Mouse (Mus musculus) lung, embryonic 16.5 days (tissue): Measurements from ENCODE around the gene Myo6. TPM values are rescaled to one million over a fixed set of nuclear protein-coding genes. Genes with fewer than 3 reads are reported as not detected.

Experiments
- ATAC-seq: fragments of 200-750 bp; cut with Nextera tagmentation; 2 replicates; pipeline ENCODE4 v1.8.0; 2017; ENCODE audit warnings: low read depth, mild to moderate bottlenecking, moderate library complexity
- H3K27ac ChIP-seq: fragments of 300-500 bp; sonication (generic); 2 replicates; pipeline ENCODE4 v1.5.1; 2014; ENCODE audit warnings: mild to moderate bottlenecking, control low read depth, low read length
- H3K27me3 ChIP-seq: fragments of 300-500 bp; sonication (generic); 2 replicates; pipeline ENCODE4 v1.6.1; 2014; ENCODE audit warnings: low read depth, low read length, mixed read lengths; ENCODE audit not compliant: control insufficient read depth, insufficient read depth
- H3K36me3 ChIP-seq: fragments of 300-500 bp; sonication (generic); 2 replicates; pipeline ENCODE4 v1.6.1; 2014; ENCODE audit warnings: low read length; ENCODE audit not compliant: control insufficient read depth, insufficient read depth
- H3K4me1 ChIP-seq: fragments of 300-500 bp; sonication (generic); replicated peaks from 2 replicates; pipeline ENCODE4 v1.6.1; 2014; ENCODE audit warnings: low read length, mixed read lengths; ENCODE audit not compliant: control insufficient read depth, insufficient read depth
- H3K4me2 ChIP-seq: fragments of 300-500 bp; sonication (generic); 2 replicates; pipeline ENCODE4 v1.6.1; 2014; ENCODE audit warnings: low read depth, low read length, control low read depth
- H3K4me3 ChIP-seq: fragments of 300-500 bp; sonication (generic); 2 replicates; pipeline ENCODE4 v1.5.1; 2014; ENCODE audit warnings: mild to moderate bottlenecking, low read length, control low read depth
- H3K9ac ChIP-seq: fragments of 300-500 bp; sonication (generic); 2 replicates; pipeline ENCODE4 v1.6.1; 2014; ENCODE audit warnings: low read length, control low read depth
- H3K9me3 ChIP-seq: fragments of 300-500 bp; sonication (generic); 2 replicates; pipeline ENCODE4 v1.6.1; 2016; ENCODE audit warnings: low read length; ENCODE audit not compliant: control insufficient read depth
- WGBS: fragments of 180-500 bp; shearing (Covaris S2); extraction: QIAGEN DNeasy Blood & Tissue Kit; methylation state at CpG from one replicate; pipeline ENCODE4 v1.1.7; 2014; 5-methylcytosine and 5-hydroxymethylcytosine counted together
- polyA plus RNA-seq: library from polyadenylated mRNA; unstranded; fragments of >200 nt; fragmentation: Nextera tagmentation; extraction: Ambion mirVana; gene quantifications from 2 replicates; pipeline ENCODE4 v1.2.1, GENCODE M21; 2015

Myo6 gene
- polyA plus RNA-seq, 1 experiment from 2014 or later = 27.9 TPM

DNA sequence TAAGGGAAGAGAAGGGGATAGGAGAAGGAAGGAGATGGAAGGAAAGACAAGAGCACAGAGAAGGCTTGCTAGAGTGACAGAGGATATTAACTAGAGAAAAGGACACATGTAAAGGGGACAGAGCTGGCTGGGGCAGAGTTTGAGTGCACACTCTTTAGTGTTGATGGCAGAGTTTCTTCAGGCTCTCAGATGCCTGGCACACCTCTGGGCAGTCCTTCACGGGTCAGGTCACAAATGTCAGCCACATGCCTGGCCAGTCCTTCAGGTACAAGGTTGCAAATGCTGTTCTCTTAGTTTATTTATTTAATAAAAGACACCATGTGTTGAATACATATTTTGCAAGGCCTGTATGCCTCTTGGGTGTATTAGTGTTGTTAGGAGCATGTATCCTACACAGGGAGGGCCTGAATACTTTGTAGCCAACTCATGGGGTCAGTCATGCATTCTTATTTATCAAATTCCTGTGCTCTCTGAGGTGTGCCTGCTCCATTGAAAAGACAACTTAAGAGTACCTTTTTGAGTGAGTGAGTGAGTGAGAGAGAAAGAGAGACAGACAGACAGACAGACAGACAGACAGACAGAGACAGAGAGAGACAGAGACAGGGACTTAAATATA is 72.5 kb downstream of the Myo6 start:
- Histone ChIP-seq H3K27me3 (no peaks in the 10 kb centered on the region), H3K36me3 (0 out of 2 replicates have a peak, but pooled peaks cover 2% of the 10 kb centered on the region), H3K4me1 (no peaks in the 10 kb centered on the region), H3K4me3 (no peak overlapping the region), H3K9me3 (peaks cover 6% of the 10 kb centered on the region), H3K27ac (no peak overlapping the region), H3K9ac (no peak overlapping the region), H3K4me2 (no peak overlapping the region)
- no peak for ATAC-seq
- WGBS = 75% methylated on average over 1 of the region's 1 CpGs

DNA sequence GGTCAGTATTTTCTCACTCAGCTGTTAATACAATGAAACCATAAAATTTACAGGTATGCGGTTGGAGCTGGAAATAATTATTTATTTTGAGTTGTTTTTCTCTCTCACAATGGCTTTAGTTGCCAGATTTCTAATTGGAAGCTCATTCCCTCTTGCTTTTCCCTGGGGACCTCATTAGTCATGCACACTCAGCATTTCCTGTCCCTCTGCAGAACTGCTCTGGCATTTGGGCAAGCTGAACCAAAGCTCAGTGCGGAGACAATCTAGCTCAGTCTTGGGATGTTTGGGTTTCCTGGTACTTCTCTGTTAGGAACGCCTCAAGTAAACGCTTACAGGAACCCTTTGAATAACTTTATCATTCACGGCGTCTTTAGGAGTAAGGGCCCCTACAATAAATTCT is 76.9 kb downstream of the Myo6 start:
- Histone ChIP-seq H3K27me3 (no peaks in the 10 kb centered on the region), H3K36me3 (0 out of 2 replicates have a peak, but pooled peaks cover 2% of the 10 kb centered on the region), H3K4me1 (no peaks in the 10 kb centered on the region), H3K9ac (no peak overlapping the region), H3K27ac (no peak overlapping the region), H3K9me3 (peaks cover 6% of the 10 kb centered on the region), H3K4me3 (no peak overlapping the region), H3K4me2 (no peak overlapping the region)
- WGBS = 63% methylated on average over 6 of the region's 6 CpGs
- ATAC-seq = no peak

DNA sequence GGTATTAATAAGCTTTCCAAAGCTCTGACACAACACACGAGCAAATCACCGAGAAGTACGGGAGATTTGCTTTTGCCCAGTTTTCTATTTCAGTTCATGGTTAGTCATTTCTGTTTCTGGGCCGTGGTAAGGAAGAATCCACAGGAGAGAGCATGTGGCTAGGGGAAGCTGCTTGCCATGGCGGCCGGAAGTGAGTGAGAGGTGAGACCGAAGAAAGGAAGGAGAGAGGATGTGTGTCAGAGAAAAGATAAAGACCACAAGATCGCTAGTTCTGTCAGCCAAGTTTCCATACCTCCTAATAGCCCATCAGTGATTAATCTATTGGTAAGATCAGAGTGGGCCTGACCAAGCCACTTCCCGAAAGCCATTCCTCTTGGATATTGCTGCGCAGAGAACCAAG is 87.3 kb downstream of the Myo6 start:
- Histone ChIP-seq H3K4me1 (no peaks in the 10 kb centered on the region), H3K4me3 (no peak overlapping the region)
- no peak for ATAC-seq

DNA sequence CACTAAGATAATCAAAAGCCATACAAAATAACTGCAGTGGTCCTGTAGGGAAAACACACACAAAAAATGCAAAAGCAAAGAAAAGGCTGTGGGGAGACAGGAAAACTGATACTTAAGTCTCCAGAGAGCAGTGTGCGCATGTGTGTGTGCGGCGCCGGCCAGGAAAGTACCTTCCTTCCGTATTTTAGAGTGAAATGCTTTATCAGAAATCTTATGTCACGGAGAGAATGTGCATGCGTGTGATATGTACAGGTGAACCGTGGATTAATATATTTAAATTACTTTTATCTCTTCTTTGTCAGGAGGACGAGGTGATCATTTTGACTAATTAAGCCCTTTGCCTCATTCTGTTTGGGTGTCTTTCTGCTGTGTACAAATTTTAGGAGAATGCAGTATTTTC is 88.4 kb downstream of the Myo6 start:
- Histone ChIP-seq H3K4me3 (no peak overlapping the region), H3K9me3 (no peaks in the 10 kb centered on the region), H3K9ac (no peak overlapping the region), H3K27ac (no peak overlapping the region), H3K4me2 (no peak overlapping the region), H3K27me3 (no peaks in the 10 kb centered on the region), H3K4me1 (no peaks in the 10 kb centered on the region), H3K36me3 (no peaks in the 10 kb centered on the region)
- no peak for ATAC-seq
- 91% methylated on average over 9 of the region's 9 CpGs for WGBS

More for the DNA sequence above, 87.3 kb downstream of the Myo6 start:
- no peak overlapping the region for H3K27ac ChIP-seq
- no peaks in the 10 kb centered on the region for H3K27me3 ChIP-seq
- no peaks in the 10 kb centered on the region for H3K36me3 ChIP-seq
- WGBS = 77% methylated on average over 10 of the region's 10 CpGs
- no peak overlapping the region for H3K9ac ChIP-seq
- H3K9me3 ChIP-seq = no peaks in the 10 kb centered on the region
- no peak overlapping the region for H3K4me2 ChIP-seq

DNA sequence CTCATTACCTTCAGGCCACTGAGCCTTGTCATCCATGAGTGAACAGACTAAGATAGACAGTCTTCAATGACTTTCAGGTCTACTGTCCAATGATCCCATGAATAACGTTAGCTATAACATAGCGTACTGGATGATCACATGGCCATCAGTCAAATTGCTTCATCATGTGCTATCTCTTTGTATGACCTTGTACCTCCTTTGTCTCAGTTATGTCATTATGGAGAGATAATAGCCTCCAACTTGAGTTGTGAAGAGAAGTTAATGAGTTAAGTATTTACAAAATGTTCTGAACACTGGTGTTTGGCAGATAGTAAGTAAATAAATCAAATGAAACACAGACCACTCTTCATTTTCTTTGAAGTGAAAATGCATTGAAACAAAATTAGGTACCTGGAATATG is 91.7 kb downstream of the Myo6 start:
- Histone ChIP-seq H3K4me3 (no peak overlapping the region), H3K4me2 (no peak overlapping the region), H3K27me3 (no peaks in the 10 kb centered on the region), H3K9ac (no peak overlapping the region), H3K27ac (no peak overlapping the region), H3K36me3 (no peaks in the 10 kb centered on the region), H3K4me1 (no peaks in the 10 kb centered on the region), H3K9me3 (no peaks in the 10 kb centered on the region)
- 67% methylated on average over 2 of the region's 2 CpGs for WGBS
- no peak for ATAC-seq

DNA sequence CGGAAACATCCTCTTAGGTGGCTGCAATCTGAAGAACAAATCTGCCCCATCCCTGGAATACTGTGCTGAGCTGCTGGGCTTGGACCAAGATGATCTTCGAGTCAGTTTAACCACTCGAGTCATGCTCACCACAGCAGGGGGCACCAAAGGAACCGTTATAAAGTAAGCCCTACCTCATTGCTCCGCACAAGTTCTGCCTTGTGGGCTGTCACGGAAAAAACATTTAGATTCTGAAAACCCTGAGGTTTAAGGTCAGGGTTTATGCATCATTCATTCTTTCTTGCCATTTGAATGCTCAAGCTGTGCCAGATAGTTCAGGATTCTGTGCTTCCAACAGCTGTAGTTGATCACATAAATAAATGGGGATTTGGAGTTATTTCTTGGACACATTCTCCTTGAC is 93.6 kb downstream of the Myo6 start:
- peak; percentile 88 for ATAC-seq

DNA sequence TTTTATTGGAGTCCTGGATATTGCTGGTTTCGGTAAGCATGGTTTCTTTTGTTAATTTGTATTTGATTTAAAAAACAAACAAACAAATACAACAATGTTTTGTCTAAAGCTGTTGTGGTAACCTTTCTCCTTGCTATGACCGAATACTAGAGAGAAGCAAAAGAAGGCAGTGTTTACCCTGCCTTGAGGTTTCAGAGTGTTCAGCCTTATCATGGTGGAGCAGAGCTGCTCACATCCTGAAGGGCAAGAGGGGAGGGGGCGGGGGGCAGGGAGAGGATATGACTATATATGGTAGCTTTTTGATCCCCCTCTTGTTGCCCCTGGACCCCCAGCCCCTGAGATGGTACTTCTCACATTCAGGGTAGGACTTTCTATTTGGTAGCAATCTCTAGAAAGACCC is 96.1 kb downstream of the Myo6 start:
- Histone ChIP-seq H3K36me3 (no peaks in the 10 kb centered on the region; the same call in 1 of the 2 replicates), H3K4me3 (no peak overlapping the region)
- WGBS = 71% methylated on average over 3 of the region's 3 CpGs

More for the DNA sequence above, 93.6 kb downstream of the Myo6 start:
- no peaks in the 10 kb centered on the region for H3K9me3 ChIP-seq
- no peak overlapping the region for H3K9ac ChIP-seq
- H3K4me3 ChIP-seq = no peak overlapping the region
- no peak overlapping the region for H3K4me2 ChIP-seq
- no peaks in the 10 kb centered on the region for H3K27me3 ChIP-seq
- 44% methylated on average over 6 of the region's 6 CpGs for WGBS
- H3K27ac ChIP-seq = no peak overlapping the region
- H3K36me3 ChIP-seq = no peaks in the 10 kb centered on the region
- no peaks in the 10 kb centered on the region for H3K4me1 ChIP-seq

DNA sequence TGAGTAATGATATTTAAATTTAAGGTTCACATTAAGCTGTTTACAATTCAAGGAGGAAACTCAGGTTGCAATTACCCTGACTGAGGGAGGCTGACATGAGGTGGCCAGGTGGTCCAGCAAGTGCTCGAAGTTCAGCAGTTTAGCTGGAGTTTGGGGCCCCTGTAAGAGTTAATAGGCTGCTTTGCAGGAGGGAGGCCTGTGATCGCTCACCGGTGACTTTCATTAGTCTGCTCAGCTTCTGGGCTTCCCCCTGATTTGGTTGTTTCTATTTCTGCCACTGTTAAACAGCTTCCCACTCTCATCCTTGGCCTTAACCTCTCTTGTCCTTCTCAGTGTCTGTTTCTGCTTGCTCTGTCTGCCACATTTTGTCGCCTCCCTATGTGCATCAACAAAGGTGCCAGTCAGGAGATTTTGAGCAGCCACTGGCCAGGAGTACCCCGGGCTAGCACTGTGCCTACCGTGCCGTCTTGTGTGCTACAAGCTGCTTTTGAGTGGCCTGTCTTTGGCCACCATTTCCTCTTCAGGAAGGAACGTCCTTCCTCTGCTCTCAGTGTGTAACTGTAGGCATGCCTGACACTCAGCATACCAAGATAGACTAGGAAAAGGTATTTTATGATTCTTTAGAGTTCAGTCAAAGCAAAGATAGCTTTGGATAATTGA is 97.7 kb downstream of the Myo6 start:
- Histone ChIP-seq H3K9ac (no peak overlapping the region), H3K36me3 (peaks cover 6% of the 10 kb centered on the region), H3K4me3 (no peak overlapping the region), H3K4me1 (no peaks in the 10 kb centered on the region), H3K27me3 (no peaks in the 10 kb centered on the region), H3K9me3 (no peaks in the 10 kb centered on the region), H3K4me2 (no peak overlapping the region), H3K27ac (no peak overlapping the region)
- 37% methylated on average over 8 of the region's 8 CpGs for WGBS
- no peak for ATAC-seq

More for the DNA sequence above, 96.1 kb downstream of the Myo6 start:
- Histone ChIP-seq H3K9ac (no peak overlapping the region), H3K27ac (no peak overlapping the region), H3K9me3 (no peaks in the 10 kb centered on the region), H3K27me3 (no peaks in the 10 kb centered on the region), H3K4me1 (no peaks in the 10 kb centered on the region), H3K4me2 (no peak overlapping the region)
- no peak for ATAC-seq

DNA sequence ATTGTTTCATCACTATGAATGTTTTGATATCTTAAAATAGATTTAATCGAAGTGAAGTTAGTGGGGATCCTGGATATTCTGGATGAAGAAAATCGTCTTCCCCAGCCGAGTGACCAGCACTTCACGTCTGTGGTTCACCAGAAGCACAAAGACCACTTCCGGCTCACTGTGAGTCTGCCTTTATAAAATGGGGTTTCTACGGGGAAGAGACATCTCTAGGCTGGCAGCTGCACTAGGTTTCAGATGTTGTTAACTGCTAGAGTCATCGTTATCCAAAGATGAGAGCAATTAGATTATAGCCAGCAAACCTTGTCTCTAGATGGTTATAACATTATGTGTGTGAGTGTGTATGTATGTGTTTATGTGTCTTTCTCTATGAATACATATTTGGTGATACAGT is 101.3 kb downstream of the Myo6 start:
- no peak overlapping the region for H3K9ac ChIP-seq
- WGBS = 81% methylated on average over 7 of the region's 7 CpGs
- H3K36me3 ChIP-seq = peaks cover 13% of the 10 kb centered on the region
- ATAC-seq = no peak
- no peaks in the 10 kb centered on the region for H3K27me3 ChIP-seq
- no peak overlapping the region for H3K4me2 ChIP-seq
- H3K9me3 ChIP-seq = no peaks in the 10 kb centered on the region
- H3K4me1 ChIP-seq = no peaks in the 10 kb centered on the region
- no peak overlapping the region for H3K4me3 ChIP-seq
- no peak overlapping the region for H3K27ac ChIP-seq
